Mouse (Mus musculus): ENCODE measurements around the gene Jag2. TPM values are rescaled to one million over a fixed set of nuclear protein-coding genes. Genes with fewer than 3 reads are reported as not detected.

Jag2 gene
- polyA plus RNA-seq, 1 experiment: 3.2 TPM

DNA sequence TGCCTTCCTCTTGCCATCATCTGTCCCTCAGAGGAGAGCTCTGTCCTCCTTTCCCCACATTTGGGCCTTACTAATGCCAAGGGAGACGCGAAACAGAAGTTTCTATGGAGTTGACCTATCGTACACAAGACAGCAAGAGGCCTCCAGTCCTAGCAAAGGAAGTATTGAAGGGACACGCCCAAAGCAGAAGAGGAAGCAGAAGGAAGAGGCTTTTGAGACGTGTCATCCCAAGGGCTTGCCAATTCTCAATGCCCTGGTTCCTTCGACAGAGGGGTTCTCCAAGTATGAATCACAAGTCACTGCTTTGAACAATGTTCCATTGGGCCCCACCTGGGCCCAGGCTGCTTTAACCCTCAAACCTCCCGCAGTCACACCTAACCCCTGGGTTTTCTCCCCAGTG lies 64.8 kb downstream of the Jag2 start:
- H3K4me3 ChIP-seq (ENCODE audit: insufficient read depth, low read length): no peak overlapping the region
- peak overlapping the region; percentile 62 for H3K27ac ChIP-seq (ENCODE audit: insufficient read depth, low read depth, low read length)
- peaks cover 63% of the 10 kb centered on the region for H3K4me1 ChIP-seq (ENCODE audit: control insufficient read depth, insufficient read depth, low read length)
- TF ChIP-seq CTCF (IDR thresholded peaks at IDR 0.05; ENCODE audit: low read depth, low read length) (no peak), POLR2A (IDR thresholded peaks at IDR 0.05; ENCODE audit: borderline replicate concordance, low read depth, low read length) (no peak)

DNA sequence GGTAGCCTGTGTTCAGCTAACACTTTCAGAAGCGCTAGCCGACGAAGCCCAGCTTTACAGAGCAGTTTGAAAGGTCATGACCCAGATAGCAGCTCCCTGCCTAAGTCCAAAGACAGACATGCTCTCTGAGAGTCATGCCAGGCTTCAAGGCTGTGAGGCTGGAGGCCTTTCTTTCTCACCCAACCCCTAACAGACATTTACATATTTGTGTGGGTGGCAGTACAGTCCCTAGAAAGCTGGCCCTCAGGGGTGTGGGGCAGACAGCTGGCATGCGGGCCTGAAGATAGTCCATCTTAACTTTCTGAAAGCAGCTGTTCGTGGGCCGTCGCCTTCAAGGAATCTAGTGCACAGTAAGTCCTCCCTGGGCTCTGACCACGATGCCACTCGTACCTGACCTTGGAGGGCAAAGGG lies 67.7 kb downstream of the Jag2 start:
- no peak overlapping the region for H3K4me3 ChIP-seq (ENCODE audit: insufficient read depth, low read length)
- no peak overlapping the region for H3K27ac ChIP-seq (ENCODE audit: insufficient read depth, low read depth, low read length)
- H3K4me1 ChIP-seq (ENCODE audit: control insufficient read depth, insufficient read depth, low read length): peaks cover 46% of the 10 kb centered on the region
- TF ChIP-seq POLR2A (IDR thresholded peaks at IDR 0.05; ENCODE audit: borderline replicate concordance, low read depth, low read length): no peak
- no peak for TF ChIP-seq CTCF (IDR thresholded peaks at IDR 0.05; ENCODE audit: low read depth, low read length)

DNA sequence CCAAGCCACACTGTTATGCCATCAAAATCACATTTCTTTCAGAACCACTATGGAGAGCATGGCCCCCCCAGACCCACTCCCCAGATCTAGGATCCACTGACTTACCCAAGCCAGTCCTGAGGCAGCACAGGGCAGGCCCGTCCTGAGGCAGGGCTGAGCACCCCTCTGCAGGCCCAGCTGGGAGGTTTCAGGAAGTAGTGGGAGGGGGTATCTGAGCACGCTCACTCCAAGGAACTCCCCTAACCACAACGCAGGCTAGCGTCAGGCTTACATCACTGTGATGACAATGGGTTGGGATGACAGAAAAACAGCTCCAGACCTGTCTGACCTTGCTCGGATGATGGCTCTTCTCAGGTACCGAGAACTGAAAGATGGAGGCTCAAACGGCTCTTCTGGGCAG lies 68.8 kb downstream of the Jag2 start:
- Histone ChIP-seq H3K4me3 (ENCODE audit: insufficient read depth, low read length) (no peak overlapping the region), H3K27ac (ENCODE audit: insufficient read depth, low read depth, low read length) (no peak overlapping the region), H3K4me1 (ENCODE audit: control insufficient read depth, insufficient read depth, low read length) (peaks cover 35% of the 10 kb centered on the region)
- TF ChIP-seq POLR2A (IDR thresholded peaks at IDR 0.05; ENCODE audit: borderline replicate concordance, low read depth, low read length): no peak
- no peak for TF ChIP-seq CTCF (IDR thresholded peaks at IDR 0.05; ENCODE audit: low read depth, low read length)

DNA sequence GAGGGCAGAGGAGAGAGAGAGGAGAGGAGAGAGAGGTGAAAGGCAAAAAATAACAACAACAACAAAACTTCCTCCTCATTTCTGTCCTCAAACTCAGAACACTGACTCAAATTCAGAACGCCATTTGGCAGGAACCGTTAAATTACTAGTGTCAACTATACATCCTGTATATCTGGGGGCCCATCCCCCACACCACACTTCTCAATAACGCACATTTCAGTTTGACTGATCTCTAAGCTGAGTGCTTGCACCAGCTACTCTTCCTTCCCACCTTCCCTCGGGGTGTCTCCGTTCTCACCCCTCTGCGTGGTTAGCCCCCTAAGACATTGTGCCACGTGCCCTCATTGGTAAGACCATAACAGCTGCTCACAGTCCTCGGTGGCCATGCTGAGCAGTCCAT lies 69.6 kb downstream of the Jag2 start:
- TF ChIP-seq CTCF (IDR thresholded peaks at IDR 0.05; ENCODE audit: low read depth, low read length) (no peak), POLR2A (IDR thresholded peaks at IDR 0.05; ENCODE audit: borderline replicate concordance, low read depth, low read length) (no peak)
- Histone ChIP-seq H3K4me3 (ENCODE audit: insufficient read depth, low read length) (no peak overlapping the region), H3K4me1 (ENCODE audit: control insufficient read depth, insufficient read depth, low read length) (peaks cover 29% of the 10 kb centered on the region), H3K27ac (ENCODE audit: insufficient read depth, low read depth, low read length) (no peak overlapping the region)

DNA sequence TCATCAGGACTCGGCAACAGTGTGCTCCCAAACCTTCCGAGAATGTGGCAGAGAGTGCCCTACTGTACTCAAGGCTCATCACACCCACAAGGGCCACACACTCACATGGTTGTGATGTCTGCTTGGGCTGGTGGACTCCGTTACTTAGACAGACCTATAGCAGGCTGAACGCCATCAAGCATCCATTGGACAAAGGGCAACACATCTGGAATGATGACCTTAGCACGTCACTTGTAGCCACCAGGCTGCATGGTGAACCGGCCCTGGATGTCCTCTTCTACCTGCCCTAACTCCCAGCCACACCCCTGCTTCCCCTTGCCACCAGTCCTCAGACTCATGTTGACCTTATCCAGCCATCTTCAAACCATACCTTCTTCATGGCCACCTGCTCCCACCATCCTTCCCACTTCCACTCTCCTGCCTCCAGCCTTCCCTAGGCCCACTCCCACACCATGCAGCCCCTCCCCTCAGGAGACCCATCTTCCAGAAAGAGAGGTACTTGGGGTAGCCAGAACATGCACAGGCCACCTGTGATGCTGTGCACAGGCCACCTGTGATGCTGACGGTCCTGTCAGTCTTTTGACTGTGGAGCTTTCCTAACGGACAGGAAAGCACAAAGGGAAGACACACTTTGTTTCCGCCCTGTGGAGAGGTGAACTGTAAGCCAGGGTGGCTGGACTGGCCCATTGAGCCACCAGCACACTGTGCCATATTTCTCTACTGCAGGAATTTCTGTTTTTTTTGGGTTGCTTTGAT lies 70.8 kb downstream of the Jag2 start:
- Histone ChIP-seq H3K4me1 (ENCODE audit: control insufficient read depth, insufficient read depth, low read length) (peaks cover 25% of the 10 kb centered on the region), H3K27ac (ENCODE audit: insufficient read depth, low read depth, low read length) (no peak overlapping the region), H3K4me3 (ENCODE audit: insufficient read depth, low read length) (no peak overlapping the region)
- no peak for TF ChIP-seq CTCF (IDR thresholded peaks at IDR 0.05; ENCODE audit: low read depth, low read length)
- no peak for TF ChIP-seq POLR2A (IDR thresholded peaks at IDR 0.05; ENCODE audit: borderline replicate concordance, low read depth, low read length)

Other genes with a start within 250 kb of the Jag2 start
- 8.5 and 17.7 TPM in 2 replicates for gene Cep170b, start 209.3 kb downstream of the Jag2 start, polyA plus RNA-seq (2012; ENCODE audit: insufficient read depth, insufficient read length, missing spikeins)
- gene Pld4, start 169.1 kb downstream of the Jag2 start, polyA plus RNA-seq (2012; ENCODE audit: insufficient read depth, insufficient read length, missing spikeins): 1,067 and 1,170 TPM in 2 replicates
- 27.3 TPM in 2 replicates for gene Ahnak2, start 127.1 kb downstream of the Jag2 start, polyA plus RNA-seq (2012; ENCODE audit: insufficient read depth, insufficient read length, missing spikeins)
- 2.0 and 2.1 TPM in 2 replicates for gene Clba1, start 120.8 kb downstream of the Jag2 start, polyA plus RNA-seq (2012; ENCODE audit: insufficient read depth, insufficient read length, missing spikeins)
- 26.2 and 28.0 TPM in 2 replicates for gene Cdca4, start 100.4 kb downstream of the Jag2 start, polyA plus RNA-seq (2012; ENCODE audit: insufficient read depth, insufficient read length, missing spikeins)
- 42.1 and 44.3 TPM in 2 replicates for gene Gpr132, start 61.5 kb downstream of the Jag2 start, polyA plus RNA-seq (2012; ENCODE audit: insufficient read depth, insufficient read length, missing spikeins)
- 31.4 and 32.1 TPM in 2 replicates for gene Nudt14, start 12.3 kb upstream of the Jag2 start, polyA plus RNA-seq (2012; ENCODE audit: insufficient read depth, insufficient read length, missing spikeins)
- 9.0 and 9.9 TPM in 2 replicates for gene Btbd6, start 46.7 kb upstream of the Jag2 start, polyA plus RNA-seq (2012; ENCODE audit: insufficient read depth, insufficient read length, missing spikeins)
- gene Brf1, start 70.9 kb upstream of the Jag2 start, polyA plus RNA-seq (2012; ENCODE audit: insufficient read depth, insufficient read length, missing spikeins): 42.1 and 49.9 TPM in 2 replicates
- gene Pacs2, start 84.7 kb upstream of the Jag2 start, polyA plus RNA-seq (2012; ENCODE audit: insufficient read depth, insufficient read length, missing spikeins): 53.4 and 62.2 TPM in 2 replicates
- gene Tex22, start 144.7 kb upstream of the Jag2 start, polyA plus RNA-seq (2012; ENCODE audit: insufficient read depth, insufficient read length, missing spikeins): not detected in 2 replicates
- gene Mta1, start 168.5 kb upstream of the Jag2 start, polyA plus RNA-seq (2012; ENCODE audit: insufficient read depth, insufficient read length, missing spikeins): 38.9 and 43.0 TPM in 2 replicates
- 1.1 and 2.3 TPM in 2 replicates for gene Crip2, start 210.5 kb upstream of the Jag2 start, polyA plus RNA-seq (2012; ENCODE audit: insufficient read depth, insufficient read length, missing spikeins)
- 582 and 589 TPM in 2 replicates for gene Crip1, start 216.5 kb upstream of the Jag2 start, polyA plus RNA-seq (2012; ENCODE audit: insufficient read depth, insufficient read length, missing spikeins)
- 7.1 and 8.7 TPM in 2 replicates for gene Tedc1, start 226.6 kb upstream of the Jag2 start, polyA plus RNA-seq (2012; ENCODE audit: insufficient read depth, insufficient read length, missing spikeins)

Data from bone marrow macrophage, adult 2 months (primary cell).